Mouse (Mus musculus) lung, adult 2 months (tissue): ENCODE data around the gene Mylip.

ENCODE experiments used
- CTCF ChIP-seq: fragments of 200-500 bp; IDR thresholded peaks from 2 replicates; pipeline ENCODE4 v1.5.1; 2011; ENCODE audit warnings: mild to moderate bottlenecking, low read length, control low read depth; ENCODE audit not compliant: insufficient read depth
- POLR2A ChIP-seq: fragments of 200-500 bp; IDR thresholded peaks from 2 replicates; pipeline ENCODE4 v1.6.1; 2011; ENCODE audit warnings: low read depth, mild to moderate bottlenecking, control low read depth, low read length, borderline replicate concordance; ENCODE audit errors: extremely low read depth

- TF ChIP-seq CTCF (no peak), POLR2A (no peak)
Measured at GRCm38 (mm10) chr13:45442918-45443535, 53.5 kb downstream of the Mylip start.
